In genomic region chr12:40114883-40115282, GRCm38 (mm10) we compare ENCODE assay signal across 29 mouse cellular contexts. TPM values are rescaled to one million over a fixed set of nuclear protein-coding genes. Genes with fewer than 3 reads are reported as not detected.
"Had no signal": no experiment of that assay in that cellular context is flagged by ENCODE, and none has a peak within 500 bp of the region (broad histone marks: within the 10 kb centered on the region; RNA-seq: fewer than 3 reads in every experiment).

No protein-coding gene starts in this region.

- ATAC-seq: hindbrain, embryonic 16.5 days; inflammation-experienced regulatory T-cells, adult 6 months; liver, postnatal 0 days had no signal

- H3K4me3 ChIP-seq: gastrocnemius, adult 2 months; heart, adult 2 months; heart, embryonic 13.5 days; heart, embryonic 15.5 days; intestine, embryonic 15.5 days; left cerebral cortex, adult 2 months; limb, embryonic 10.5 days; limb, embryonic 12.5 days; liver, embryonic 13.5 days; liver, embryonic 15.5 days had no signal

- H3K4me2 ChIP-seq: heart, embryonic 11.5 days; heart, embryonic 13.5 days; heart, embryonic 15.5 days; hindbrain, embryonic 14.5 days; intestine, embryonic 15.5 days; limb, embryonic 12.5 days; liver, embryonic 11.5 days; liver, embryonic 13.5 days; liver, embryonic 15.5 days had no signal

- DNase-seq: gastrocnemius, adult 2 months; gastrocnemius, postnatal 10 days; gastrocnemius, postnatal 25 days; heart, adult 11 months; heart, adult 2 months; heart, postnatal 14 days; heart, postnatal 36 days; kidney, adult 18-20 months; kidney, adult 9 months; kidney, postnatal 10 days; kidney, postnatal 25 days; kidney, postnatal 4 days; layer of hippocampus, adult 9-11 months; layer of hippocampus, postnatal 36 days; liver; liver, embryonic 13.5 days; liver, postnatal 0 days had no signal

- H3K36me3 ChIP-seq: heart, embryonic 13.5 days; heart, embryonic 15.5 days; intestine, embryonic 15.5 days; limb, embryonic 10.5 days; limb, embryonic 12.5 days; liver, embryonic 13.5 days; liver, embryonic 15.5 days had no signal

- H3K27ac ChIP-seq: gastrocnemius, adult 2 months; heart, adult 2 months; heart, embryonic 13.5 days; heart, embryonic 15.5 days; hindbrain, embryonic 14.5 days; intestine, embryonic 15.5 days; left cerebral cortex, adult 2 months; limb, embryonic 10.5 days; limb, embryonic 12.5 days; liver, embryonic 13.5 days; liver, embryonic 15.5 days had no signal

- H3K9me3 ChIP-seq: heart, embryonic 13.5 days; heart, embryonic 15.5 days; intestine, embryonic 15.5 days; limb, embryonic 10.5 days; limb, embryonic 12.5 days; liver, embryonic 13.5 days; liver, embryonic 15.5 days had no signal

- H3K9ac ChIP-seq: heart, embryonic 13.5 days; heart, embryonic 15.5 days; hindbrain, embryonic 14.5 days; intestine, embryonic 15.5 days; limb, embryonic 12.5 days; liver, embryonic 13.5 days; liver, embryonic 15.5 days; liver, postnatal 0 days had no signal

- H3K4me1 ChIP-seq: heart, embryonic 15.5 days; intestine, embryonic 15.5 days; limb, embryonic 10.5 days; limb, embryonic 12.5 days; liver, embryonic 13.5 days; liver, embryonic 15.5 days had no signal

- H3K27me3 ChIP-seq: heart, embryonic 13.5 days; heart, embryonic 15.5 days; intestine, embryonic 15.5 days; limb, embryonic 12.5 days; liver, embryonic 13.5 days; liver, embryonic 15.5 days had no signal

RNA-seq across cellular contexts. Expression of gene Scin, which starts 19.1 kb away (rescaled TPM):
- total RNA-seq: left cerebral cortex, adult 2 months had no signal
- polyA plus RNA-seq: hindbrain, embryonic 14.5 days; hindbrain, embryonic 16.5 days had no signal
